Mouse (Mus musculus): ENCODE results near the gene Dnajb12.

DNA sequence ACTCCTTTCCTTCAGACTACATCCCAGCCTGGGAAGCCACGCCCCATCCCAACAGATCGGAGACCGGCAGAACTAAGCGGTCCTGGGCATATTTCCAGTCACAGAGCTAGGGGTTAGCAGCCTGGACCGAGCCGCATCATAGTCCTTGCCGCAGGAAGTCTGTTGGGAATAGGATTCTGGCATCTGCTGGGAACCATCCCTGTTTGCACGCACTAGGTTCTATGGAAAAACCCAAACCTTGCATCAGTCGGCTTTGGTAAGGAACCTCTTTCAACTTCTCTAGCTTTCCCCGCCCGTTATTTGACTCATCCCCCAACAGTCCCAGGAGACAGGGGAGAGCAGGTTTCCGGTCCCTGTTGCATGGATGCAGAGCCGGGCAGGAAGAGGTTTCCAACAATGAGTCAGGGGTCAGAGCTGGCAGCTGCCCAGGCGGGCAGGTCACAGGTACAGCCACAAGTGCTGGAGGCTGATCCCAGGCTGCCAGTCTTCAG is 30.0 kb downstream of the Dnajb12 start:
- no peak for TF ChIP-seq EP300 (IDR thresholded peaks at IDR 0.05; ENCODE audit: low read depth)
- no peak for TF ChIP-seq CTCF (IDR thresholded peaks at IDR 0.05; ENCODE audit: low read depth)

Measured in liver, embryonic 14.5 days (tissue).